ENCODE assay signal across 8 mouse cellular contexts in the genomic region with DNA sequence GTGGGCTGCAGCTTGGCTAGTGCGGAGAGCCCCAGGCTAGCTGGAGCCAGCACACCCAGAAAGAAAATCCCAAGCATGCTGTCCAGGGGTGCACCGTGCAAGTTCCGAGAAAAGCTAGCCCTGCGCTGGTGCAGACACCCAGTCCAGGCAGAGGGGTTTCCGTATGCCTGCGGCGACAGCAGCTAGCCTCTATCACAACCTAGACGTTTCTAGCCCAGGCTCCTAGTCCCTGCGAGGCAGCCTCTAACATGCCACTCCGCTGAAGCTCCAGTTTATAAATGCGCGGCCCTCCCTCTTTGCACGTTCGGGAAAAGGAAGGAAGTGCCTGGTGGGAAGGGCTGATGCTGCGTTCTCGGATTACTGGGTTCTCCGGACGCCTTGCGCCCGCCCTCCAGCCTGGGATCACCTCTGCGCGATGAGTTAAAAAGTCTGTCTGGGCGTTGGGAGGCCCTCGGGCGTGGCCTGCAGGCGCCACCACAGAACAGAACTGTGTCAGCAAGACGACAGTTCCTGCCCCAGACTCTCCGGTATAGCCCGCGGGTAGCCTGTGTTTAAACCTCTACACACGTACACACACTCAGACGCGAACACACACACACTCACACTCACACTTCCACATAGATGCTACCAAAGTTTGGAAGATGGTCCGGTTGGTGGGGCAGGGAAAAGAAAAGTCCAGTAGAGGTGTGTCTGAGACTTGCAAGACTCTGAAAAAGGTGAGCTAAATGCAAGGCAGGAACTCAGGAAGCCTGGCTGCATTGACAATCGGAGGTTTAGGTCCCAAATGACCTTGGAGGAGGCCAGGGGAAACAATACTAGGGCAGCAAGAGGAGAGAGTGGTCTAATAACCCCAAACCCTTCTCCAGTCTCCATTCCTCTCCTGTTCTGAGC. TPM values are rescaled to one million over a fixed set of nuclear protein-coding genes. Genes with fewer than 3 reads are reported as not detected.
DNase-seq lines count a peak whose midpoint lies in the region; ATAC-seq lines count a peak whose summit lies in the region.

A gene (minus strand): TSS at position 319 of the 891 bp plus-strand sequence.

- peak within 1 kb of the TSS; percentile 58 for H3K9ac ChIP-seq in embryonic facial prominence, embryonic 13.5 days
- H3K9ac ChIP-seq in heart, embryonic 13.5 days, result peak within 1 kb of the TSS; percentile 76
- peak within 1 kb of the TSS; percentile 38 for H3K9ac ChIP-seq in kidney, embryonic 15.5 days
- peak within 1 kb of the TSS; percentile 88 for H3K9ac ChIP-seq in lung, embryonic 16.5 days (ENCODE audit: low read length)

- peaks cover 30% of the 10 kb centered on the region for H3K27me3 ChIP-seq in erythroblast, embryonic 14.5 days (ENCODE audit: control insufficient read depth)
- peaks cover 59% of the 10 kb centered on the region for H3K27me3 ChIP-seq in embryonic facial prominence, embryonic 13.5 days
- peaks cover 40% of the 10 kb centered on the region for H3K27me3 ChIP-seq in heart, embryonic 13.5 days (replicated peaks)
- peaks cover 47% of the 10 kb centered on the region for H3K27me3 ChIP-seq in kidney, embryonic 15.5 days
- H3K27me3 ChIP-seq in lung, embryonic 16.5 days (ENCODE audit: control insufficient read depth, insufficient read depth, low read depth, low read length), result no peaks in the 10 kb centered on the region

- DNase-seq in ovary, adult 18-20 months (ENCODE audit: low spot score), result peak; percentile 60
- peak; percentile 76 for DNase-seq in urinary bladder, postnatal 14 days (ENCODE audit: low spot score)

- ATAC-seq in erythroblast, adult 5-6 weeks (replicated peaks; ENCODE audit: low FRiP score, poor library complexity, severe bottlenecking), result no peak
- ATAC-seq in embryonic facial prominence, embryonic 13.5 days (ENCODE audit: insufficient number of reproducible peaks, insufficient read depth, low FRiP score, low TSS enrichment, low read depth), result peak; percentile 72
- peak; percentile 66; the same call in 1 of the 2 replicates for ATAC-seq in heart, embryonic 13.5 days (ENCODE audit: extremely low read depth, insufficient number of reproducible peaks, low FRiP score, low TSS enrichment)
- ATAC-seq in kidney, embryonic 15.5 days (replicated peaks; ENCODE audit: low FRiP score), result peak; percentile 63
- peak; percentile 84 for ATAC-seq in lung, embryonic 16.5 days (ENCODE audit: low read depth)

- peak within 1 kb of the TSS; percentile 11 for H3K4me3 ChIP-seq in erythroblast, embryonic 14.5 days (replicated peaks)
- H3K4me3 ChIP-seq in embryonic facial prominence, embryonic 13.5 days, result peak within 1 kb of the TSS; percentile 44
- peak within 1 kb of the TSS; percentile 54 for H3K4me3 ChIP-seq in heart, embryonic 13.5 days
- peak within 1 kb of the TSS; percentile 45 for H3K4me3 ChIP-seq in kidney, embryonic 15.5 days (replicated peaks)
- H3K4me3 ChIP-seq in lung, embryonic 16.5 days (ENCODE audit: low read length), result peak within 1 kb of the TSS; percentile 79

- H3K9me3 ChIP-seq in erythroblast, embryonic 14.5 days (ENCODE audit: control insufficient read depth, low read length), result no peaks in the 10 kb centered on the region
- no peaks in the 10 kb centered on the region for H3K9me3 ChIP-seq in embryonic facial prominence, embryonic 13.5 days
- peaks cover 3% of the 10 kb centered on the region; the same call in 1 of the 2 replicates for H3K9me3 ChIP-seq in heart, embryonic 13.5 days
- H3K9me3 ChIP-seq in kidney, embryonic 15.5 days (replicated peaks), result no peaks in the 10 kb centered on the region
- H3K9me3 ChIP-seq in lung, embryonic 16.5 days (ENCODE audit: control insufficient read depth, low read length), result no peaks in the 10 kb centered on the region

- 1% methylated on average over 35 of the region's 35 CpGs for WGBS in embryonic facial prominence, embryonic 13.5 days
- 2% methylated on average over 35 of the region's 35 CpGs for WGBS in heart, embryonic 13.5 days
- 2% methylated on average over 35 of the region's 35 CpGs for WGBS in kidney, embryonic 15.5 days
- WGBS in lung, embryonic 16.5 days, result under 1% methylated on average over 35 of the region's 35 CpGs

- peak within 1 kb of the TSS; percentile 75 for H3K4me2 ChIP-seq in embryonic facial prominence, embryonic 13.5 days
- peak within 1 kb of the TSS; percentile 74 for H3K4me2 ChIP-seq in heart, embryonic 13.5 days
- H3K4me2 ChIP-seq in kidney, embryonic 15.5 days, result peak within 1 kb of the TSS; percentile 84
- H3K4me2 ChIP-seq in lung, embryonic 16.5 days (ENCODE audit: low read depth, low read length), result peak within 1 kb of the TSS; percentile 93

- 0 out of 2 replicates have a peak within 1 kb of the TSS, but pooled peaks have one; percentile 44 for H3K27ac ChIP-seq in embryonic facial prominence, embryonic 13.5 days
- peak within 1 kb of the TSS; percentile 34 for H3K27ac ChIP-seq in heart, embryonic 13.5 days (replicated peaks)
- peak within 1 kb of the TSS; percentile 56; the same call in 1 of the 2 replicates for H3K27ac ChIP-seq in kidney, embryonic 15.5 days
- H3K27ac ChIP-seq in lung, embryonic 16.5 days (ENCODE audit: low read length), result peak within 1 kb of the TSS; percentile 92

- H3K4me1 ChIP-seq in erythroblast, embryonic 14.5 days (ENCODE audit: control insufficient read depth), result no peaks in the 10 kb centered on the region; the same call in 1 of the 2 replicates
- peaks cover 29% of the 10 kb centered on the region for H3K4me1 ChIP-seq in embryonic facial prominence, embryonic 13.5 days
- peaks cover 29% of the 10 kb centered on the region for H3K4me1 ChIP-seq in heart, embryonic 13.5 days
- H3K4me1 ChIP-seq in kidney, embryonic 15.5 days, result peaks cover 33% of the 10 kb centered on the region
- H3K4me1 ChIP-seq in lung, embryonic 16.5 days (replicated peaks; ENCODE audit: control insufficient read depth, insufficient read depth, low read length), result peaks cover 19% of the 10 kb centered on the region

- no peaks in the 10 kb centered on the region for H3K36me3 ChIP-seq in erythroblast, embryonic 14.5 days (ENCODE audit: control insufficient read depth)
- H3K36me3 ChIP-seq in embryonic facial prominence, embryonic 13.5 days, result no peaks in the 10 kb centered on the region
- no peaks in the 10 kb centered on the region for H3K36me3 ChIP-seq in heart, embryonic 13.5 days
- no peaks in the 10 kb centered on the region for H3K36me3 ChIP-seq in kidney, embryonic 15.5 days
- no peaks in the 10 kb centered on the region for H3K36me3 ChIP-seq in lung, embryonic 16.5 days (ENCODE audit: control insufficient read depth, insufficient read depth, low read length)

RNA-seq across cellular contexts. Expression of the gene that starts here (rescaled TPM):
- not detected in 2 replicates for polyA plus RNA-seq in erythroblast, embryonic 14.5 days (2012)
- 2.3 and 3.1 TPM in 2 replicates for total RNA-seq in erythroblast, adult 5-6 weeks (2015; ENCODE audit: low replicate concordance)
- total RNA-seq in erythroblast, adult 5-6 weeks (2017; ENCODE audit: low replicate concordance), result 2.9 and 4.7 TPM in 2 replicates
- 8.5 and 9.9 TPM in 2 replicates for polyA plus RNA-seq in embryonic facial prominence, embryonic 13.5 days (2015; fragmentation: Nextera tagmentation; extraction: Ambion mirVana)
- polyA plus RNA-seq in heart, embryonic 13.5 days (2015; fragmentation: Nextera tagmentation; extraction: Ambion mirVana), result 13.3 and 16.6 TPM in 2 replicates
- 9.1 and 10.4 TPM in 2 replicates for polyA plus RNA-seq in kidney, embryonic 15.5 days (2015; fragmentation: Nextera tagmentation; extraction: Ambion mirVana)
- 100.0 and 109 TPM in 2 replicates for polyA plus RNA-seq in lung, embryonic 16.5 days (2015; fragmentation: Nextera tagmentation; extraction: Ambion mirVana)

Comparison
In these comparisons a context has a peak if more than half of its experiments do, and no peak if none do; other contexts are left out.
1. H3K4me3 ChIP-seq: peak in every context shown above with its lines; median percentile 79 in lung, embryonic 16.5 days; 54 in heart, embryonic 13.5 days; 45 in kidney, embryonic 15.5 days; 44 in embryonic facial prominence, embryonic 13.5 days; 11 in erythroblast, embryonic 14.5 days.
2. H3K27ac ChIP-seq: peak in every context shown above with its lines; median percentile 92 in lung, embryonic 16.5 days; 56 in kidney, embryonic 15.5 days; 44 in embryonic facial prominence, embryonic 13.5 days; 34 in heart, embryonic 13.5 days.
3. H3K9ac ChIP-seq: peak in every context shown above with its lines; median percentile 88 in lung, embryonic 16.5 days; 76 in heart, embryonic 13.5 days; 58 in embryonic facial prominence, embryonic 13.5 days; 38 in kidney, embryonic 15.5 days.